Mouse (Mus musculus) monocyte, adult 5-6 weeks (primary cell): ENCODE measurements around the gene Smad3. TPM values are rescaled to one million over a fixed set of nuclear protein-coding genes. Genes with fewer than 3 reads are reported as not detected.

Experiments
- ATAC-seq: fragments of 153-309, 156-312 bp; replicated peaks from 2 replicates; pipeline ENCODE4 v1.8.0; 2017; ENCODE audit warnings: mild to moderate bottlenecking; ENCODE audit not compliant: low TSS enrichment, insufficient number of reproducible peaks, severe bottlenecking, poor library complexity, low FRiP score
- total RNA-seq: library from RNA; stranded (forward); fragments of 200-1000, 200-491, 200-594 nt; gene quantifications from 3 replicates; pipeline ENCODE4 v1.2.3, GENCODE M21; 2017

The Smad3 gene
- total RNA-seq, 1 experiment from 2014 or later: 52.0 TPM

GRCm38 (mm10) chr9:63779950-63780887 lies 22.4 kb upstream of the Smad3 start:
- peak; percentile 90 for ATAC-seq

- no peak for ATAC-seq
Observed at GRCm38 (mm10) chr9:63776735-63777134, 18.9 kb upstream of the Smad3 start.

- no peak for ATAC-seq
Observed at GRCm38 (mm10) chr9:63774854-63775483, 17.2 kb upstream of the Smad3 start.

- ATAC-seq: no peak
Observed at GRCm38 (mm10) chr9:63772452-63772851, 14.7 kb upstream of the Smad3 start.

- ATAC-seq: no peak
Observed at GRCm38 (mm10) chr9:63771676-63772075, 13.9 kb upstream of the Smad3 start.

GRCm38 (mm10) chr9:63761367-63762094 lies 3.7 kb upstream of the Smad3 start:
- ATAC-seq: no peak

- ATAC-seq: no peak
Observed at GRCm38 (mm10) chr9:63760783-63761182, 3.0 kb upstream of the Smad3 start.

GRCm38 (mm10) chr9:63759973-63760722 lies 2.4 kb upstream of the Smad3 start:
- ATAC-seq: no peak

- no peak for ATAC-seq
Observed at GRCm38 (mm10) chr9:63758641-63759391, 1.0 kb upstream of the Smad3 start.

GRCm38 (mm10) chr9:63757462-63757772 lies 377 bp downstream of the Smad3 start:
- ATAC-seq: no peak

- no peak for ATAC-seq
Observed at GRCm38 (mm10) chr9:63756581-63757461, 973 bp downstream of the Smad3 start.

- ATAC-seq: no peak
Observed at GRCm38 (mm10) chr9:63755671-63756543, 1.9 kb downstream of the Smad3 start.

GRCm38 (mm10) chr9:63754556-63755510 lies 3.0 kb downstream of the Smad3 start:
- ATAC-seq: no peak

GRCm38 (mm10) chr9:63754039-63754438 lies 3.8 kb downstream of the Smad3 start:
- ATAC-seq: no peak

- ATAC-seq: no peak
Observed at GRCm38 (mm10) chr9:63753359-63753758, 4.4 kb downstream of the Smad3 start.
